Mouse (Mus musculus) c-Kit-positive CD71-positive TER-119-negative erythroid progenitor cells, embryonic 14.5 days (primary cell): Measurements from ENCODE around the gene Gdpd5.
A peak's percentile ranks its signal among the peaks of the same experiment; 100 is the strongest.

Experiments
- DNase-seq: peaks from one replicate; pipeline ENCODE4 v3.0.0-alpha.2; 2013; ENCODE audit warnings: low read depth

Gdpd5 gene

GRCm38 (mm10) chr7:99405386-99406155 lies 24.4 kb downstream of the Gdpd5 start:
- DNase-seq, result no peak

DNA sequence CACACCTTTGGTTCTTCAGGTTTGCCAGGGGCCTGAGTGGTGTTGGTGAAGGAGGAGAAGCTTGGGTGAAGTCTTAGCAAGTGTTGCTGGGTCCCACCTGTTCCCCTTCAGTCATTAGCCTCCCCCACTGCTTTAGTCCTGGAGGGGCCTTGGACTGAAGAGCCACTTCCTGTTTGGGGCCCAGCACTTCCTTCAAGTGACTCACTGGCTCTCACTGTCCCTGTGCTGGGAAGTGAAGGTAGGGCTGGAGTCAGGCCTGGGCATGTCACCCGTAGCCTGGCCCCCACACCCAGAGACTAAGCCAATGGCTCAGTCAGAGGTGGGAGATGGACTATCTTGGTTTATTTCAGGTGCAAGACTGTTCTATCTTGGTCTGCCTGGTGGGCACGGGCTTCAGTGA lies 26.4 kb downstream of the Gdpd5 start:
- DNase-seq, result no peak

DNA sequence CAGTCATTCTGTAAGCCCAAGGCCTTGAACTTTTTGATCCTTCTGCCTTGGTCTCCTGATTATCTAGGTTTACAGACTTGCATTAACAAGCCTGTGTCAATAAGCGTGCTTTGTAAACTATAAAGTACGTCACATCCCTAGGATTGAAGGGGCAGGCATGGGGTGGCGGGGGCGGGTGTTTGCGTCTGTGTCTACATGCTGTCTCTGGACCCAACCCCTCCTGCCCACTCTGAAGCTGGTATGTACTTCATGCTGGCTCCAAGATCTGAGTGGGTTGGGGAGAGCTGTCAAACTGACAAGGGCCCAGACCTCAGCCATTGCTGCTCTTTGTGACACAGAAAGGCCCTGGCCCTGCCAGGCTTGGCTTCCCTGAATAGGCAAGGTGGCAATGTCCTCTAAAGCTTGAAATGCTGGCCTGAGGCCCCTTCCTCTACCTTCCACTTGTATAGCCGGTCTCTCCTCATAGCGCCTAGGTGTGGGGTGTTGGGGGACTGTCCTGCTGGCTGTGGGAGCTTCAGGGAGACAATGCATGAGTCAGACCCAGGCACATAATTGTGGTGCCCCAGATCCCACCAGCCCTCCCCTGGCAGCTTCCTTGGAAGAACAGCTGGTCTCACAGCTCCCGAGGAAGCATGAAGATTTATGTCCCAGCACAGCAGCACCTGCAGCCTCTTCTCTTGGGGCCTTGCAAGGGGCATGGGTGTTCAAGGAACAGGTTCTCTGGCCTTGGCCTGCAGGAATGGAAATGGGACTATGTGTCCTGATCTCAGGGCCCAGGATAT lies 28.4 kb downstream of the Gdpd5 start:
- DNase-seq, result no peak

GRCm38 (mm10) chr7:99410315-99410714 lies 29.1 kb downstream of the Gdpd5 start:
- no peak for DNase-seq

- DNase-seq, result no peak
These were observed 30.0 kb downstream of the Gdpd5 start for GRCm38 (mm10) chr7:99411047-99411779.

DNA sequence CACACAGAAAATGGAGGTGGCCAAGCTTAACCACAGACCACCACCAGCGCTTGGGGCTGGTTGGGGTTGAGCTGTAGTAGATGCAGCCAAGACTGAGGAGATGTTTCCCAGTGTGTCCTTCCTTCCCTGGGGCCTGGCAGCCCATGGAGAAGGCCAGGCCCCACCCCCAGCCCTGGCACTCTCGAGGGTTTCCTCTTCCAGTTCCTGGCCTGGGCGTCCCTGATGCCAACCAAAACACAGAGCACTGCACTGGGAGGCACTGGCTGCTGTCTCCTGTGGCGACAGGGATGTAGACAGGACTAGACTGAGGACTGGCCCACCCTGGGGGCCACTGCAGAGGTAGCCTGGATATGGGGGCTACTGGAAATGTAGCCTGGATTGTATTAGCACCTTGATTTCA lies 33.8 kb downstream of the Gdpd5 start:
- DNase-seq, result no peak

DNA sequence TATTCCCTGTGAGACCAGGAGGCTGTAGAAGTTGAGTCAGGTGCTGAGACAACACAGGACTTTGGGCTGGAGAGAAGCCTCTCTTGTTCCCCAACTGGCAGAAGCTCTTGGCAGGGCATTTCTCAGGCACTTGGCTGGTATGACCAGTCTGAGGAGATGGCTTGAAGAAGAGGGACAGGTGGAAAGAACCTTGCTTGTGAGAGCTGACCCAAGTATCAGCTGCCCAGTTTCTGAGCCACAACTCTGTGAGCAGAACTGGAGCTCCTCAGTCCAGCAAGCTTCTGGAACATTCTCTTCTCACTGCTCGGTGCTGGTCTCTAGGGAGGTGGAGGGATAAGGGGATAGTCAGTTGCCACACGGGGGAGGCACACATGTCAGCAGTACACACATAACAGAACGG lies 38.1 kb downstream of the Gdpd5 start:
- DNase-seq, result no peak

DNA sequence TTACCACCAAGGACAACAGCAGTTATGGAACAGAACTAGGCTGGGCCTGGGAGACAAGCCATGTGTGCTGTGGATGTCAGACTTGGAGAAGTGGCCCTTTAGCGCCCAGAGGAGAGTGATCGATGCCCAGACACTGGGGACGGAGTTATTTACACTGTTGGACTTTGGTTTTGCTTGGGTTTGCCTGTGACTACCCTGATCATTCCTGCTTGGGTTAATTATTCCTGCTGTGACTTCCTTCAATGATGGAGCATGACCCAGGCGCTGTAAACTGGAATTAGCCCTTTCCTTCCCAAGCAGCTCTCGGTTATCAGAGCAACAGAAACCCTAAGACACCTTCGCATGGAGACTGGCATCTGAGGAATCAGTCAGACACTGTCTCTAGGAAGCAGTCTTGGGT lies 39.8 kb downstream of the Gdpd5 start:
- no peak for DNase-seq

DNA sequence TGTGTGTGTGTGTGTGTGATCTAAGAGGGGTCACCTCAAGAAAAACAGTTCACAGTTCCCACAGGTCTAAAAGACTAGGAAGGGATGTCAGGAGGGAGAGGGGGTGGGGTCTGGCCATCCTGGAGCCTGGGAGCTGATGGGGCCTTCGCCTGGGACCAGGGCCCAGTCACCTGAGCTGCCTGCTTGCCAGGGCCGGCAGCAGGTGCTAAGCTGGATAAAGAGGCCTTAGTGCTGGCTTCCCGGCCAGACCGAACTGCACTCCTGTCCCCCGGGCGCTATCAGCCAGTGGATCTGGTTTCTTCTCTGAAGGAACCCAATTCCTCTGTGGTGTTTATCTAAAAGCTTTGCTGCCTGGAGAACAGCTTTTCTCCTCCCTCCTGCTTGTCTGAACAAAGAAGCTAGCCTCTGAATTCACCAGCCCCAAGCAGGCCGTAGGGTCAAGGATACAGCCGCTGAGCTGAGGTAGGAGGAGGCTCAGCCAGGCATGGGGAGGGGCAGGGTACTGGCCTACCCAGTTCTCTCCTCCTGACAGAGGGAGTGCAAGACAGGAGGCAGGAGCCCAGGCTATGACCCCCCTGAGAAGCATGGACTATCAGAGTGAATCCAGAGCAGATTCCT lies 43.4 kb downstream of the Gdpd5 start:
- DNase-seq, result no peak

DNA sequence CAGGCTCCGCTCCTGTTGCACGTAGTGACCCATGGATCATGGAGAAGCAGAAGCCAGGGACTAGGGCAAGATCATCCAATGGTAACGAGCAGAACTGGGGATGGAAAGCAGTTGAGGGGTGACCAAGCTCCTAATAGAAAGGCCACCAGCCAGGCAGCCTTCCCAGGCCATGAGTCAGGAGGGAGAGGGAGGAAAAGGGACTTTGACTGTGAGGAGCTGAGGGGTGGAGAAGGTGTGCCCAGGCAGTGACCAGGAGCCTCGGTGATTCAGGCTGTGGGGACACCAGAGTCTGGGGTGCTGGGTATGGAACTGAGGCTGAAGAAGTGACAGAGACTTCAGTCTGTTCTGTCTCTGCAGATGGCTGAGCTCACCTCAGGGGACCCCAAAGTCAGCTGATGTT lies 44.5 kb downstream of the Gdpd5 start:
- no peak for DNase-seq

GRCm38 (mm10) chr7:99427031-99427430 lies 45.8 kb downstream of the Gdpd5 start:
- DNase-seq, result no peak

DNA sequence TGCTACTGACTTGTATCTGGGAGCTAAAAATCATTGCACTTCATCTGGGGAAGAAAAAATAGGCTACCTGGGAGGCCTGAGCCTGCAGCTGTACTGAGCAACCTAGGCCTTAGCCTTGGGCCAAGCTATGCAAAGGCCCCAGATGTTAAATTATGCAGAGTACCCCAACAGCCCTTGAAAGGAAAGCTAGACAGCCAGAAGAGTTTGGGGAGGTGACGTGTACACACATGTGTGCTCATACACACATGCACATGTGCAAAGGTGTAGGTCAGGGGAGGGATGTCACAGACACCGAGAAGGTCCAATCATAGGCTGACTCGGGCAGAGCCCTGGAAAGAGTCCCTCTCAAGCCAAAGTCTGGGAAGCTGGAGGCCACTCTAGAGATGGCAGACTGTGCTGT lies 46.8 kb downstream of the Gdpd5 start:
- DNase-seq, result no peak

GRCm38 (mm10) chr7:99428836-99429235 lies 47.6 kb downstream of the Gdpd5 start:
- DNase-seq, result no peak

DNA sequence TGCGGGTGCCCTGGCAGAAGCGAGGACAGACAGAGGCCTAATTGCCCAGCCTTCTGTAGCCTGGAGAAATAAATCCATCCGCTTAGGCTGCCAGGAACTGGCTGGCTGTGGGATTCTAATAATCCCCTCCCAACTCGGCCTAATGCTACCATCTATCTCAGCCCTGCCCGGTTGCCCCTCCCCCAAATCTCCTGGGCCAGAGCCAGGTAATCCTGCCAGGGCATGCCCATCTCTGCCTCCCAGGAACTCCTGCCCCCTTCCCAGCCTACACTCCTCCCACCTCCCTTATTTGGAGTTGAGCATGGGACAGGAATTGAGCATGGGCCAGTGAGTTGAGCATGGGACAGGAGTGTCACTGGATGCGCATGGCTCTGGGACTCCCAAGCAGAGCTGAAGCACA lies 48.6 kb downstream of the Gdpd5 start:
- DNase-seq, result no peak

GRCm38 (mm10) chr7:99430246-99430645 lies 49.0 kb downstream of the Gdpd5 start:
- DNase-seq, result no peak

DNA sequence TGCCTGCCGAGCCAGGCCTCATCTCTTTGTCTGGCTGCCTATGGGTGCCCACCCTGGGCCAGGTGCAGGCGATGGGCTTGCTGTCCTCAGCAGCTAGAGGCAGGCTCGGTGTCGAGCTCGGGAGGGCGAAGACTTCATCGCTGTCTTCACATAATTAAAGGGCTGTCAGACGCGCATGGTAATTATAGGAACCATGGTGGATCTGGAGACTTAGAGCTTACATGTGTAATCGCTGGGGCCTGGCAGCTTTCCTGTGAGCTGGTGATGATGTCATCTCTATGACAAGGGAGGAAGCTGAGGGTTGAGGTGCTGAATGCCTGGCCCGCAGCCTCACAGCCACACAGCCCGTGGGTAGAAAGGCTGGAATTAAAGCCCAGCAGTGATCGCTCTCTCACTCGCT lies 51.0 kb downstream of the Gdpd5 start:
- DNase-seq, result no peak

DNA sequence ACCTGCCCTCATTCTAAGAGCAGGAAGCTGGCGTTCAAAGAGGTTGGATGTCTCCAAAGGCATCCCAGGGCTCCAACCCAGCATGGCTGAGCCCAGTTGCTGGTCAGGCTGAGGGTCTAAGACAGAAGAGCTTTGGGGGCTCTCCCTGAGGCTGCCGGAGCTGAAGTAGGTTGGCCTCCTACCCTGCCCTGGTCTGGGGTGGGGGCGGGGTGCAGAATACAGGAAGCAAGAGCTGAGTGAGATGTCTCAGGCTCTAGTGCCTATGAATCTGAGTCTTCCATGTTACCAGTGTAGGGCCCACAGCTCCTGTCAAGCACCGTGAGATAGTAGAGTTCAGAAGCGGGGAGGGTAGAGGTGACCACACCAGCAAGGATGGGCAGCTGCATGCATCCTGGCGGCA lies 51.6 kb downstream of the Gdpd5 start:
- no peak for DNase-seq

DNA sequence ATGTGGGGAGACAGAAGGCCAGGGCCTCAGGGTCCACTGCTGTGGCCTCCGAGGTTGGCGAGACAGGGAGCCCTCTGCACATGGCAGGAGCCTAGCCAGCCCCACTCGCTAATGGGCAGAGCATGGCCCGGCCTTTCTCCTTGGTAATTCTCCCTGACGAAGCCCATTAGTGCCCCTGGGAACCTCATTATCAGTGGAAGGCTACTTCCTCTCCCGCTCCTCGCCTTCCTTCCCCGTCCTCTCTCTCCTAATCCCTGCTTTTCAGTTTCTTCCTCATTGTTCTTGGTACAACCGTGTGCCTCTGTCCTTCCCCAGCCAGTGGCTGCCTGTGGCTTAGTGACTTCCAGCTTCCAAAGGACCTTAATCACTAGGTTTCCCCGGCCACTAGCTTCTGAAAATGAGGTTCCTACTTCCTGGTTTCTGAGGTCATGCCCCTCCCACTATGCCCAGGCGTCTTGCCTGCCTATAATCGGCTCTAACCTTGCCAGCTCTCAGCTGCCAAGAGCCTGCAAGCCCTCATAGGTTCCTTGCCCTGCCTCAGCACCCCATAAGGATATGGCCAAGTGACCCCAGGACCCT lies 53.5 kb downstream of the Gdpd5 start:
- peak; percentile 11 for DNase-seq

- no peak for DNase-seq
These were observed 55.3 kb downstream of the Gdpd5 start for GRCm38 (mm10) chr7:99436530-99436929.

GRCm38 (mm10) chr7:99438881-99439280 lies 57.7 kb downstream of the Gdpd5 start:
- DNase-seq, result no peak

DNA sequence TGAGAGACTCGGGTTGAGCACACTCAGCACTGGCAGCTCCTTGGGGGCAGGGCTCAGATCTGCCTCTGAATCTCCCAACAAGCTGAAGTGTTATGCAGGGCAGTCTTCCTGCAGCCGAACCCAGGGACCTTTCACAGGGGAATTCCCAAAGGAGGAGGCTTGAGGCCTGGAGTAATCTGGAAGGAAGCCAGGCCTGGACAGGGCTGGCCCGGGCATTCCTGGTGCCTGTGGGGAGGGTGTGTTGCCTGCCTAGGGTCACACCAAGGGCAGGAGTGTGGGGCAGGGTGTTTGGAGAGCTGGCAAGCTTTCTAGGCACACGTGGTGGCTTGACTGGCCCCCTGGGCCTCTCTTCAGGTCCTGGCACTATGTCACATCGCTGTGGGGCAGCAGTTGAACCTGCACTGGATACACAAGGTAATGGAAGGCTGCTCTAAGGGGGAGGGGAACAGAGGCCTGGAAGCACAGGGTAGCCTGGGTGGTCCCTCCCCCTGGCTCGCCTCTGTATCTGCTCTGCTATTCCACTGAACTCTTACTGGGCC lies 60.4 kb downstream of the Gdpd5 start:
- DNase-seq, result no peak

- DNase-seq, result no peak
These were observed 62.0 kb downstream of the Gdpd5 start for GRCm38 (mm10) chr7:99443164-99443563.
